Mouse (Mus musculus) inflammation-experienced regulatory T-cells, adult 16 weeks (primary cell): ENCODE measurements around the gene Cyp4f18. TPM values are rescaled to one million over a fixed set of nuclear protein-coding genes. Genes with fewer than 3 reads are reported as not detected.

Source experiments
- polyA plus RNA-seq: library from polyadenylated mRNA; unstranded; fragments of 100-300 nt; shearing (Covaris generic); gene quantifications from one replicate; pipeline ENCODE4 v1.2.1, GENCODE M21; 2017

Cyp4f18 gene
- polyA plus RNA-seq, result 1.6 TPM

GRCm38 (mm10) chr8:72009473-72009872, at the start of gene Cyp4f18:
Gene Cyp4f18 (minus strand): TSS chr8:72009626.

GRCm38 (mm10) chr8:72040918-72041317, 31.5 kb upstream of the Cyp4f18 start, which contains the start of gene Olfr372:
Gene Olfr372 (plus strand): TSS chr8:72041218.

GRCm38 (mm10) chr8:71950482-71951221, 58.8 kb downstream of the Cyp4f18 start, which contains the start of gene Zfp961:
Gene Zfp961 (plus strand): TSS chr8:71951038.

Other genes with a start within 250 kb of the Cyp4f18 start
- 17.1 TPM for gene Zfp709, start 127.6 kb downstream of the Cyp4f18 start, polyA plus RNA-seq
- gene Zfp882, start 101.0 kb downstream of the Cyp4f18 start, polyA plus RNA-seq, result 7.6 TPM
- gene Zfp617, start 101.0 kb downstream of the Cyp4f18 start, polyA plus RNA-seq, result 23.7 TPM
- 30.8 TPM for gene Zfp961, start 58.6 kb downstream of the Cyp4f18 start, polyA plus RNA-seq
- gene Olfr372, start 31.6 kb upstream of the Cyp4f18 start, polyA plus RNA-seq, result 0.18 TPM
- gene Olfr373, start 73.6 kb upstream of the Cyp4f18 start, polyA plus RNA-seq, result 0.44 TPM
- not detected for gene Olfr374, start 97.4 kb upstream of the Cyp4f18 start, polyA plus RNA-seq
- 307 TPM for gene Tpm4, start 125.3 kb upstream of the Cyp4f18 start, polyA plus RNA-seq
- 214 TPM for gene Rab8a, start 151.6 kb upstream of the Cyp4f18 start, polyA plus RNA-seq
- 28.7 TPM for gene Hsh2d, start 180.0 kb upstream of the Cyp4f18 start, polyA plus RNA-seq
- 0.18 TPM for gene Cib3, start 203.2 kb upstream of the Cyp4f18 start, polyA plus RNA-seq
- gene Gm11034, start 204.0 kb upstream of the Cyp4f18 start, polyA plus RNA-seq, result not detected
- gene Fam32a, start 210.1 kb upstream of the Cyp4f18 start, polyA plus RNA-seq, result 138 TPM
- 193 TPM for gene Ap1m1, start 230.4 kb upstream of the Cyp4f18 start, polyA plus RNA-seq